Mouse (Mus musculus) CH12.LX (cell line): ENCODE data around the gene Sowahb. TPM values are rescaled to one million over a fixed set of nuclear protein-coding genes. Genes with fewer than 3 reads are reported as not detected.
"Not testable (repeated sequence)": the region's sequence is repeated elsewhere in the genome, so short reads cannot be mapped to it uniquely, and the experiment has no call there.

Source experiments
- DNase-seq: peaks from one replicate; pipeline ENCODE4 v3.0.0-alpha.2; 2013; ENCODE audit errors: extremely low read depth
- H3K27ac ChIP-seq: 2 replicates; pipeline ENCODE4 v1.5.1; 2012; ENCODE audit warnings: low read depth, mild to moderate bottlenecking, control low read depth, moderate library complexity; ENCODE audit not compliant: insufficient read depth
- H3K27me3 ChIP-seq: replicated peaks from 2 replicates; pipeline ENCODE3; 2012; ENCODE audit warnings: inconsistent platforms
- H3K36me3 ChIP-seq, 2 experiments: replicated peaks in 1 of 2; 2 replicates each; pipeline versions ENCODE3 to v1.6.1; 2012; ENCODE audit warnings: inconsistent platforms in 1 of 2, low read length in 1 of 2, mild to moderate bottlenecking in 1 of 2, mixed read lengths in 1 of 2, moderate library complexity in 1 of 2; ENCODE audit not compliant: control insufficient read depth in 1 of 2, insufficient read depth in 1 of 2
- H3K4me1 ChIP-seq, 2 experiments: 2 replicates each; pipeline ENCODE4 v1.6.1; 2012; ENCODE audit warnings: inconsistent platforms in 1 of 2, moderate library complexity in 1 of 2; ENCODE audit not compliant: insufficient read depth in 2 of 2, control insufficient read depth in 1 of 2
- H3K4me2 ChIP-seq: 2 replicates; pipeline ENCODE4 v1.6.1; 2012; ENCODE audit warnings: low read depth, mild to moderate bottlenecking, control low read depth; ENCODE audit not compliant: poor library complexity, insufficient read depth, severe bottlenecking
- H3K4me3 ChIP-seq, 3 experiments: fragments of 150-350 bp in 1 of 3; sonication (generic) in 1 of 3; replicated peaks in 1 of 3; 2 replicates each; pipeline versions ENCODE3 to v1.5.1; 2011 to 2012; ENCODE audit warnings: low read depth in 2 of 3, low read length in 2 of 3, mild to moderate bottlenecking in 2 of 3, moderate library complexity in 2 of 3, control low read depth in 1 of 3, improper control_type of control experiment in 1 of 3, inconsistent platforms in 1 of 3, mixed read lengths in 1 of 3; ENCODE audit not compliant: poor library complexity in 1 of 3
- H3K79me2 ChIP-seq: replicated peaks from 2 replicates; pipeline ENCODE4 v1.6.1; 2012; ENCODE audit warnings: mild to moderate bottlenecking, moderate library complexity; ENCODE audit not compliant: control insufficient read depth, poor library complexity, insufficient read depth, severe bottlenecking; ENCODE audit errors: extremely low read depth
- H3K9ac ChIP-seq: 2 replicates; pipeline ENCODE4 v1.6.1; 2012; ENCODE audit warnings: low read depth, mild to moderate bottlenecking, control low read depth, moderate library complexity; ENCODE audit not compliant: insufficient read depth
- H3K9me3 ChIP-seq: replicated peaks from 2 replicates; pipeline ENCODE3; 2012; ENCODE audit warnings: low read length, inconsistent platforms, mixed read lengths
- BHLHE40 ChIP-seq: IDR thresholded peaks from 2 replicates; pipeline ENCODE4 v1.6.1; 2011; ENCODE audit warnings: mild to moderate bottlenecking, low read depth, low read length, improper control_type of control experiment
- CHD2 ChIP-seq: IDR thresholded peaks from 2 replicates; pipeline ENCODE4 v1.6.1; 2011; ENCODE audit warnings: low read length, improper control_type of control experiment
- ELF1 ChIP-seq: IDR thresholded peaks from 2 replicates; pipeline ENCODE4 v1.6.1; 2014; ENCODE audit warnings: low read depth, mild to moderate bottlenecking, inconsistent platforms, low read length, improper control_type of control experiment
- ETS1 ChIP-seq: conservative IDR thresholded peaks from 2 replicates; pipeline ENCODE4 v1.6.1; 2012; ENCODE audit warnings: low read depth, mild to moderate bottlenecking, inconsistent platforms, low read length, improper control_type of control experiment, moderate library complexity
- JUN ChIP-seq: IDR thresholded peaks from 2 replicates; pipeline ENCODE4 v1.6.1; 2011; ENCODE audit warnings: low read depth, mild to moderate bottlenecking, low read length, improper control_type of control experiment, moderate library complexity; ENCODE audit not compliant: insufficient read depth
- MXI1 ChIP-seq: IDR thresholded peaks from 2 replicates; pipeline ENCODE4 v1.6.1; 2011; ENCODE audit warnings: mild to moderate bottlenecking, low read depth, low read length, improper control_type of control experiment
- TBP ChIP-seq: conservative IDR thresholded peaks from 2 replicates; pipeline ENCODE4 v1.6.1; 2011; ENCODE audit warnings: low read depth, low read length, improper control_type of control experiment
- ZC3H11A ChIP-seq: IDR thresholded peaks from 2 replicates; pipeline ENCODE4 v1.6.1; 2012; ENCODE audit warnings: low read depth, mild to moderate bottlenecking, inconsistent platforms, low read length, improper control_type of control experiment
- ZNF384 ChIP-seq: IDR thresholded peaks from 2 replicates; pipeline ENCODE4 v1.6.1; 2012; ENCODE audit warnings: low read depth, low read length, improper control_type of control experiment, inconsistent platforms
- dilution Hi-C: fragments of 300-500 bp; cut with MboI; formaldehyde crosslinking; loops from 2 replicates; pipeline ENCODE4 v1.14.3; 2020; ENCODE audit warnings: low sequenced_read_pairs; ENCODE audit not compliant: extremely low pct_unique_long_range_greater_than_20kb, extremely low pct_ligation_motif_present
- in situ Hi-C: fragments of 300-500 bp; cut with MboI; formaldehyde crosslinking; loops from 3 replicates; pipeline ENCODE4 v1.14.3; 2019; ENCODE audit warnings: low sequenced_read_pairs, low pct_ligation_motif_present, low pct_unique_long_range_greater_than_20kb, mixed read lengths
- polyA plus RNA-seq: library from polyadenylated mRNA; unstranded; fragments of >175 nt; gene quantifications from 2 replicates; pipeline ENCODE4 v1.2.1, GENCODE M21; 2012; ENCODE audit warnings: low read depth; ENCODE audit not compliant: insufficient read length
- total RNA-seq, 2 experiments: library from RNA; depleted of rRNA; stranded (reverse); fragments of 300-350 nt in 1 of 2; fragments of >200 nt in 1 of 2; gene quantifications; 2 replicates each; pipeline ENCODE4 v1.2.3; 2012 to 2014

The Sowahb gene
- total and polyA plus RNA-seq, 3 experiments, result not detected

- Histone ChIP-seq H3K27me3 (no peaks in the 10 kb centered on the region), H3K4me3 (no peak overlapping the region), H3K36me3 (no peaks in the 10 kb centered on the region), H3K4me2 (no peak overlapping the region), H3K79me2 (no peaks in the 10 kb centered on the region), H3K9me3 (no peaks in the 10 kb centered on the region), H3K27ac (no peak overlapping the region), H3K9ac (no peak overlapping the region), H3K4me1 (no peaks in the 10 kb centered on the region)
- DNase-seq, result no peak
- dilution Hi-C loops, result no loop called here
- TF ChIP-seq MXI1, result no peak
- TF ChIP-seq JUN, result no peak
- TF ChIP-seq TBP, result no peak
- TF ChIP-seq CHD2, result no peak
- no peak for TF ChIP-seq ZC3H11A
- in situ Hi-C loops, result no loop called here
Measured at GRCm38 (mm10) chr5:93022126-93022797, 22.6 kb downstream of the Sowahb start.

- H3K4me3 ChIP-seq, result no peak overlapping the region
- no peaks in the 10 kb centered on the region for H3K27me3 ChIP-seq
- H3K4me1 ChIP-seq, result no peaks in the 10 kb centered on the region
- no peak overlapping the region for H3K4me2 ChIP-seq
- H3K36me3 ChIP-seq, result no peaks in the 10 kb centered on the region
- no peak for DNase-seq
- dilution Hi-C loops, result no loop called here
- in situ Hi-C loops, result no loop called here
- no peaks in the 10 kb centered on the region for H3K79me2 ChIP-seq
- H3K9me3 ChIP-seq, result no peaks in the 10 kb centered on the region
- TF ChIP-seq ZNF384, result no peak
- TF ChIP-seq BHLHE40, result no peak
- no peak for TF ChIP-seq ETS1
- no peak overlapping the region for H3K27ac ChIP-seq
- H3K9ac ChIP-seq, result no peak overlapping the region
Measured at GRCm38 (mm10) chr5:93020024-93020666, 24.7 kb downstream of the Sowahb start.

- H3K4me3 ChIP-seq, H3K4me1 ChIP-seq, DNase-seq: not testable (repeated sequence)
- TF ChIP-seq ELF1, result 0 out of 2 replicates have a peak, but pooled peaks have one; percentile 8
- TF ChIP-seq, all 38 proteins: peak for 1; not testable (repeated sequence) for 37
- dilution Hi-C loops, H3K4me2 ChIP-seq, H3K79me2 ChIP-seq, H3K36me3 ChIP-seq, H3K9ac ChIP-seq, H3K9me3 ChIP-seq, H3K27me3 ChIP-seq, H3K27ac ChIP-seq, in situ Hi-C loops: not testable (repeated sequence)
Measured at GRCm38 (mm10) chr5:93019207-93019606, 25.6 kb downstream of the Sowahb start.
